In genomic region chr11:90650231-90650885, GRCm38 (mm10) we compare ENCODE assay signal across 20 mouse cellular contexts. TPM values are rescaled to one million over a fixed set of nuclear protein-coding genes. Genes with fewer than 3 reads are reported as not detected.
DNase-seq lines count a peak whose midpoint lies in the region; ATAC-seq and TF ChIP-seq lines count a peak whose summit lies in the region.
"Had no signal": no experiment of that assay in that cellular context is flagged by ENCODE, and none has a peak within 500 bp of the region (broad histone marks: within the 10 kb centered on the region; RNA-seq: fewer than 3 reads in every experiment).

No protein-coding gene starts in this region.

- H3K4me2 ChIP-seq in liver, embryonic 12.5 days: no peak overlapping the region
- no peak overlapping the region for H3K4me2 ChIP-seq in liver, embryonic 11.5 days
- no peak overlapping the region for H3K4me2 ChIP-seq in hindbrain, embryonic 12.5 days (replicated peaks)
- H3K4me2 ChIP-seq: embryonic facial prominence, embryonic 12.5 days; forebrain, embryonic 12.5 days; heart, embryonic 13.5 days; hindbrain, embryonic 14.5 days; intestine, embryonic 15.5 days had no signal

- POLR2A ChIA-PET in Patski (lab: Charles Lee): interaction anchor here (0.6 kb wide), 1 partner anchor 22 kb away, joined by 4 read pairs; no protein-coding TSS in a partner anchor

- H3K9me3 ChIP-seq in liver, embryonic 12.5 days (replicated peaks): no peaks in the 10 kb centered on the region
- no peaks in the 10 kb centered on the region for H3K9me3 ChIP-seq in liver, embryonic 11.5 days (ENCODE audit: control insufficient read depth, low read length)
- no peaks in the 10 kb centered on the region for H3K9me3 ChIP-seq in hindbrain, embryonic 12.5 days (replicated peaks)
- H3K9me3 ChIP-seq: embryonic facial prominence, embryonic 12.5 days; forebrain, embryonic 12.5 days; G1E; heart, embryonic 13.5 days; intestine, embryonic 15.5 days had no signal

- CTCF ChIA-PET in Patski (lab: Charles Lee): no interaction called here

- 0 out of 2 replicates have a peak overlapping the region, but pooled peaks have one; percentile 40 for H3K27ac ChIP-seq in liver, embryonic 12.5 days
- no peak overlapping the region for H3K27ac ChIP-seq in liver, embryonic 11.5 days (ENCODE audit: low read depth, low read length)
- H3K27ac ChIP-seq in hindbrain, embryonic 12.5 days: no peak overlapping the region
- H3K27ac ChIP-seq: embryonic facial prominence, embryonic 12.5 days; forebrain, embryonic 12.5 days; heart, embryonic 13.5 days; hindbrain, embryonic 14.5 days; intestine, embryonic 15.5 days had no signal

- WGBS in liver, embryonic 12.5 days (ENCODE audit: insufficient replicate concordance): 69% methylated on average over 9 of the region's 9 CpGs
- WGBS in liver, embryonic 11.5 days: 72% methylated on average over 9 of the region's 9 CpGs
- WGBS in hindbrain, embryonic 12.5 days: 87% methylated on average over 9 of the region's 9 CpGs

- no peaks in the 10 kb centered on the region for H3K4me1 ChIP-seq in liver, embryonic 12.5 days
- no peaks in the 10 kb centered on the region for H3K4me1 ChIP-seq in liver, embryonic 11.5 days (replicated peaks; ENCODE audit: control insufficient read depth, insufficient read depth, low read length)
- H3K4me1 ChIP-seq in hindbrain, embryonic 12.5 days: no peaks in the 10 kb centered on the region
- H3K4me1 ChIP-seq: embryonic facial prominence, embryonic 12.5 days; forebrain, embryonic 12.5 days; intestine, embryonic 15.5 days had no signal

- DNase-seq in liver, embryonic 11.5 days (ENCODE audit: low spot score): no peak
- DNase-seq in retina, postnatal 1 day: peak; percentile 12
- no peak for DNase-seq in retina, embryonic 14.5 days (ENCODE audit: low spot score)
- no peak for DNase-seq in Patski (ENCODE audit: low read depth, low spot score)
- DNase-seq in layer of hippocampus, postnatal 25 days (ENCODE audit: extremely low spot score in 1 of 2, low spot score in 1 of 2): no peak
- DNase-seq: adrenal gland, adult 2 months; B cell, adult 2 months; cerebellum, adult 11 months; cerebellum, adult 8-10 months; gastrocnemius, postnatal 14 days had no signal

- no peaks in the 10 kb centered on the region for H3K27me3 ChIP-seq in liver, embryonic 12.5 days (replicated peaks)
- H3K27me3 ChIP-seq in liver, embryonic 11.5 days (replicated peaks; ENCODE audit: control insufficient read depth, insufficient read depth, low read length): no peaks in the 10 kb centered on the region
- H3K27me3 ChIP-seq in Patski: no peaks in the 10 kb centered on the region
- no peaks in the 10 kb centered on the region for H3K27me3 ChIP-seq in hindbrain, embryonic 12.5 days
- H3K27me3 ChIP-seq: embryonic facial prominence, embryonic 12.5 days; forebrain, embryonic 12.5 days; heart, embryonic 13.5 days; intestine, embryonic 15.5 days had no signal

- H3K36me3 ChIP-seq in liver, embryonic 12.5 days: peaks cover 96% of the 10 kb centered on the region
- peaks cover 29% of the 10 kb centered on the region for H3K36me3 ChIP-seq in liver, embryonic 11.5 days (ENCODE audit: control insufficient read depth, insufficient read depth, low read length)
- H3K36me3 ChIP-seq in hindbrain, embryonic 12.5 days: peaks cover 28% of the 10 kb centered on the region

- H3K9ac ChIP-seq in liver, embryonic 12.5 days: no peak overlapping the region
- no peak overlapping the region; the same call in 1 of the 2 replicates for H3K9ac ChIP-seq in liver, embryonic 11.5 days (ENCODE audit: low read depth, low read length)
- no peak overlapping the region for H3K9ac ChIP-seq in hindbrain, embryonic 12.5 days
- H3K9ac ChIP-seq: embryonic facial prominence, embryonic 12.5 days; forebrain, embryonic 12.5 days; forebrain, postnatal 0 days; heart, embryonic 13.5 days; hindbrain, embryonic 14.5 days; intestine, embryonic 15.5 days had no signal

- no peak for TF ChIP-seq CTCF in Patski (IDR thresholded peaks at IDR 0.05)

- no peak overlapping the region for H3K4me3 ChIP-seq in liver, embryonic 12.5 days
- H3K4me3 ChIP-seq in liver, embryonic 11.5 days (ENCODE audit: low read depth, low read length): no peak overlapping the region
- H3K4me3 ChIP-seq in hindbrain, embryonic 12.5 days: no peak overlapping the region
- H3K4me3 ChIP-seq: embryonic facial prominence, embryonic 12.5 days; forebrain, embryonic 12.5 days; heart, embryonic 13.5 days; intestine, embryonic 15.5 days had no signal

- in situ Hi-C loops in Patski (cut with MboI; ENCODE audit: low pct_unique_long_range_greater_than_20kb): no loop called here

- ATAC-seq in liver, embryonic 12.5 days: 0 out of 2 replicates have a peak, but pooled peaks have one; percentile 22
- ATAC-seq in liver, embryonic 11.5 days (replicated peaks; ENCODE audit: low FRiP score): no peak
- ATAC-seq in Patski: peak; percentile 48
- no peak for ATAC-seq in hindbrain, embryonic 12.5 days (ENCODE audit: low FRiP score)
- ATAC-seq: CD4-positive, CD25-positive, alpha-beta regulatory T cell, adult 4 months; forebrain, postnatal 0 days; intestine, embryonic 15.5 days had no signal

RNA-seq across cellular contexts. Expression of gene Cox11, which starts 12.4 kb away (rescaled TPM):
- polyA plus RNA-seq in liver, embryonic 12.5 days (2016; fragmentation: Nextera tagmentation; extraction: Ambion mirVana): 38.2 and 40.5 TPM in 2 replicates
- polyA plus RNA-seq in liver, embryonic 11.5 days (2014; fragmentation: Nextera tagmentation; extraction: Ambion mirVana): 25.9 and 28.8 TPM in 2 replicates
- polyA plus RNA-seq in Patski (2021): 22.4 TPM
- polyA plus RNA-seq in hindbrain, embryonic 12.5 days (2016; fragmentation: Nextera tagmentation; extraction: Ambion mirVana): 39.2 and 47.1 TPM in 2 replicates
- 10 to 100 TPM; 23.9 to 29.0 TPM for total RNA-seq in layer of hippocampus, postnatal 25 days (2021)

RNA-seq across cellular contexts. Expression of gene Stxbp4, which starts 12.5 kb away (rescaled TPM):
- 11.2 and 12.9 TPM in 2 replicates for polyA plus RNA-seq in liver, embryonic 12.5 days (2016; fragmentation: Nextera tagmentation; extraction: Ambion mirVana)
- polyA plus RNA-seq in liver, embryonic 11.5 days (2014; fragmentation: Nextera tagmentation; extraction: Ambion mirVana): 16.6 and 17.9 TPM in 2 replicates
- polyA plus RNA-seq in Patski (2021): 21.3 TPM
- polyA plus RNA-seq in hindbrain, embryonic 12.5 days (2016; fragmentation: Nextera tagmentation; extraction: Ambion mirVana): 37.6 and 38.6 TPM in 2 replicates
- total RNA-seq in layer of hippocampus, postnatal 25 days (2021): 10 to 100 TPM; 11.1 to 11.8 TPM

RNA-seq across cellular contexts. Expression of gene Tom1l1, which starts 37.8 kb away (rescaled TPM):
- polyA plus RNA-seq in liver, embryonic 12.5 days (2016; fragmentation: Nextera tagmentation; extraction: Ambion mirVana): 60.4 and 64.9 TPM in 2 replicates
- 60.7 and 66.0 TPM in 2 replicates for polyA plus RNA-seq in liver, embryonic 11.5 days (2014; fragmentation: Nextera tagmentation; extraction: Ambion mirVana)
- polyA plus RNA-seq in Patski (2021): 36.7 TPM
- polyA plus RNA-seq in hindbrain, embryonic 12.5 days (2016; fragmentation: Nextera tagmentation; extraction: Ambion mirVana): 15.5 and 17.0 TPM in 2 replicates
- total RNA-seq in layer of hippocampus, postnatal 25 days (2021): 10 to 100 TPM; 19.7 to 23.4 TPM

Comparison
In these comparisons a context has a peak if more than half of its experiments do, and no peak if none do; other contexts are left out.
1. ATAC-seq: peak in liver, embryonic 12.5 days (single experiment) and Patski (single experiment); none in liver, embryonic 11.5 days (single experiment) and hindbrain, embryonic 12.5 days (single experiment).